Mouse (Mus musculus) left cerebral cortex, postnatal 4 days (tissue): ENCODE results near the gene Sfrp2. TPM values are rescaled to one million over a fixed set of nuclear protein-coding genes. Genes with fewer than 3 reads are reported as not detected.

Experiments
- DNase-seq: peaks from one replicate; pipeline ENCODE4 v3.0.0-alpha.2; 2022
- intact Hi-C: fragments of 180-260 bp; cut with DNase I; formaldehyde crosslinking; loops from one replicate; pipeline ENCODE4 v1.15.1; 2025
- total RNA-seq, 2 experiments: library from RNA; stranded (reverse); gene quantifications; 2 replicates each; pipeline ENCODE4 v1.2.3; 2021

Sfrp2 gene
- total RNA-seq, 2 experiments from 2014 or later: 12.7 to 14.1 TPM

GRCm38 (mm10) chr3:83771160-83771869 lies 5.2 kb downstream of the Sfrp2 start:
- no peak for DNase-seq
- intact Hi-C loops: no loop called here

GRCm38 (mm10) chr3:83773281-83773680 lies 7.2 kb downstream of the Sfrp2 start:
- DNase-seq: no peak
- intact Hi-C loops: no loop called here

- DNase-seq: no peak
- intact Hi-C loops: no loop called here
These were observed 9.3 kb downstream of the Sfrp2 start for GRCm38 (mm10) chr3:83775403-83775802.

- intact Hi-C loops: no loop called here
- DNase-seq: no peak
These were observed 15.5 kb downstream of the Sfrp2 start for GRCm38 (mm10) chr3:83781460-83782222.

GRCm38 (mm10) chr3:83783716-83784469 lies 17.8 kb downstream of the Sfrp2 start:
- no peak for DNase-seq
- intact Hi-C loops: no loop called here

GRCm38 (mm10) chr3:83784726-83785125 lies 18.6 kb downstream of the Sfrp2 start:
- no peak for DNase-seq
- intact Hi-C loops: no loop called here

GRCm38 (mm10) chr3:83787086-83787485 lies 21.0 kb downstream of the Sfrp2 start:
- no peak for DNase-seq
- intact Hi-C loops: no loop called here

GRCm38 (mm10) chr3:83787776-83788305 lies 21.7 kb downstream of the Sfrp2 start:
- intact Hi-C loops: no loop called here
- DNase-seq: no peak

GRCm38 (mm10) chr3:83789651-83790451 lies 23.7 kb downstream of the Sfrp2 start:
- intact Hi-C loops: loop anchor here (10.0 kb wide), 1 partner anchor 105 kb away; no protein-coding TSS in a partner anchor
- DNase-seq: peak; percentile 12

GRCm38 (mm10) chr3:83791444-83791843 lies 25.3 kb downstream of the Sfrp2 start:
- intact Hi-C loops: loop anchor here (10.0 kb wide), 1 partner anchor 103 kb away; no protein-coding TSS in a partner anchor
- no peak for DNase-seq

GRCm38 (mm10) chr3:83797098-83797497 lies 31.0 kb downstream of the Sfrp2 start:
- no peak for DNase-seq

GRCm38 (mm10) chr3:83797828-83798227 lies 31.7 kb downstream of the Sfrp2 start:
- intact Hi-C loops: loop anchor here (10.0 kb wide), 1 partner anchor 97 kb away; no protein-coding TSS in a partner anchor
- DNase-seq: peak; percentile 60

More at GRCm38 (mm10) chr3:83797098-83797497, 31.0 kb downstream of the Sfrp2 start:
- intact Hi-C loops: loop anchor here (10.0 kb wide), 1 partner anchor 98 kb away; no protein-coding TSS in a partner anchor

- intact Hi-C loops: loop anchor here (10.0 kb wide), 1 partner anchor 95 kb away; no protein-coding TSS in a partner anchor
- DNase-seq: no peak
These were observed 33.4 kb downstream of the Sfrp2 start for GRCm38 (mm10) chr3:83799486-83799885.

- intact Hi-C loops: no loop called here
- DNase-seq: no peak
These were observed 35.6 kb downstream of the Sfrp2 start for GRCm38 (mm10) chr3:83801649-83802155.

- intact Hi-C loops: no loop called here
- no peak for DNase-seq
These were observed 42.4 kb downstream of the Sfrp2 start for GRCm38 (mm10) chr3:83808483-83808882.

GRCm38 (mm10) chr3:83811987-83812386 lies 45.9 kb downstream of the Sfrp2 start:
- DNase-seq: no peak
- intact Hi-C loops: no loop called here

- no peak for DNase-seq
- intact Hi-C loops: no loop called here
These were observed 46.7 kb downstream of the Sfrp2 start for GRCm38 (mm10) chr3:83812863-83813262.

- no peak for DNase-seq
- intact Hi-C loops: no loop called here
These were observed 50.3 kb downstream of the Sfrp2 start for GRCm38 (mm10) chr3:83816372-83816925.

- intact Hi-C loops: no loop called here
- DNase-seq: no peak
These were observed 57.7 kb downstream of the Sfrp2 start for GRCm38 (mm10) chr3:83823774-83824173.
